9 mouse cellular contexts compared by ENCODE assay signal in genomic region chr4:148082257-148083044, GRCm38 (mm10). TPM values are rescaled to one million over a fixed set of nuclear protein-coding genes. Genes with fewer than 3 reads are reported as not detected.
DNase-seq lines count a peak whose midpoint lies in the region; ATAC-seq and TF ChIP-seq lines count a peak whose summit lies in the region.
"Had no signal": no experiment of that assay in that cellular context is flagged by ENCODE, and none has a peak within 500 bp of the region (broad histone marks: within the 10 kb centered on the region; RNA-seq: fewer than 3 reads in every experiment).

No protein-coding gene starts in this region.

- H3K9me3 ChIP-seq in hindbrain, embryonic 11.5 days (ENCODE audit: control insufficient read depth, low read length), result no peaks in the 10 kb centered on the region
- H3K9me3 ChIP-seq in hindbrain, embryonic 16.5 days (ENCODE audit: control insufficient read depth, low read length), result no peaks in the 10 kb centered on the region
- no peaks in the 10 kb centered on the region for H3K9me3 ChIP-seq in E14TG2a.4 (ENCODE audit: low read length)
- no peaks in the 10 kb centered on the region for H3K9me3 ChIP-seq in forebrain, postnatal 0 days (ENCODE audit: low read length)
- no peaks in the 10 kb centered on the region for H3K9me3 ChIP-seq in kidney, postnatal 0 days (replicated peaks; ENCODE audit: low read length)
- H3K9me3 ChIP-seq: limb, embryonic 12.5 days had no signal

- H3K9ac ChIP-seq in hindbrain, embryonic 11.5 days (ENCODE audit: low read depth, low read length), result no peak overlapping the region
- no peak overlapping the region for H3K9ac ChIP-seq in hindbrain, embryonic 16.5 days (ENCODE audit: low read depth, low read length)
- H3K9ac ChIP-seq in forebrain, postnatal 0 days, result no peak overlapping the region
- no peak overlapping the region for H3K9ac ChIP-seq in kidney, postnatal 0 days (ENCODE audit: low read depth, low read length)

- WGBS in hindbrain, embryonic 11.5 days, result 56% methylated on average over 12 of the region's 12 CpGs
- WGBS in hindbrain, embryonic 16.5 days, result 55% methylated on average over 12 of the region's 12 CpGs
- WGBS in forebrain, postnatal 0 days, result 54% methylated on average over 12 of the region's 12 CpGs
- WGBS in kidney, postnatal 0 days, result 42% methylated on average over 12 of the region's 12 CpGs

- TF ChIP-seq CTCF in E14TG2a.4 (conservative IDR thresholded peaks at IDR 0.05; ENCODE audit: low read length), result peak; percentile 46
- peak; percentile 73 for TF ChIP-seq CTCF in forebrain, postnatal 0 days (IDR thresholded peaks at IDR 0.05; ENCODE audit: low read depth)
- peak; percentile 75 for TF ChIP-seq CTCF in kidney, postnatal 0 days (IDR thresholded peaks at IDR 0.05; ENCODE audit: low read depth)

- DNase-seq in hindbrain, embryonic 11.5 days (ENCODE audit: low spot score), result peak; percentile 80
- peak; percentile 54 to 60 for DNase-seq in cerebellum, adult 18-20 months
- peak; percentile 59 for DNase-seq in forebrain, postnatal 0 days
- DNase-seq in kidney, postnatal 0 days (ENCODE audit: low spot score), result peak; percentile 75
- peak; percentile 61 for DNase-seq in lung, postnatal 25 days (ENCODE audit: low spot score)
- DNase-seq in testis, postnatal 14 days (ENCODE audit: low spot score), result peak; percentile 59

- H3K4me2 ChIP-seq in hindbrain, embryonic 11.5 days (replicated peaks; ENCODE audit: low read depth, low read length), result no peak overlapping the region
- H3K4me2 ChIP-seq in hindbrain, embryonic 16.5 days (ENCODE audit: low read length), result no peak overlapping the region
- H3K4me2 ChIP-seq in forebrain, postnatal 0 days (ENCODE audit: low read depth), result no peak overlapping the region
- no peak overlapping the region for H3K4me2 ChIP-seq in kidney, postnatal 0 days (ENCODE audit: low read length)
- H3K4me2 ChIP-seq: limb, embryonic 12.5 days had no signal

- no peak overlapping the region for H3K27ac ChIP-seq in hindbrain, embryonic 11.5 days (ENCODE audit: low read depth, low read length)
- H3K27ac ChIP-seq in hindbrain, embryonic 16.5 days (ENCODE audit: low read depth, low read length), result no peak overlapping the region
- no peak overlapping the region for H3K27ac ChIP-seq in forebrain, postnatal 0 days (ENCODE audit: low read depth, low read length)
- H3K27ac ChIP-seq in kidney, postnatal 0 days, result peak overlapping the region; percentile 61; the same call in 1 of the 2 replicates

- no peak overlapping the region for H3K4me3 ChIP-seq in hindbrain, embryonic 11.5 days (ENCODE audit: low read depth, low read length)
- H3K4me3 ChIP-seq in hindbrain, embryonic 16.5 days (ENCODE audit: low read length), result no peak overlapping the region
- H3K4me3 ChIP-seq in E14TG2a.4 (replicated peaks; ENCODE audit: low read length), result peak overlapping the region; percentile 94
- no peak overlapping the region for H3K4me3 ChIP-seq in forebrain, postnatal 0 days (ENCODE audit: low read depth, low read length)
- H3K4me3 ChIP-seq in kidney, postnatal 0 days (replicated peaks; ENCODE audit: low read depth, low read length), result no peak overlapping the region
- H3K4me3 ChIP-seq: limb, embryonic 12.5 days had no signal

- peak; percentile 33; the same call in 1 of the 2 replicates for ATAC-seq in hindbrain, embryonic 11.5 days (ENCODE audit: low FRiP score)
- no peak for ATAC-seq in hindbrain, embryonic 16.5 days
- peak; percentile 19; the same call in 1 of the 2 replicates for ATAC-seq in forebrain, postnatal 0 days
- peak; percentile 14; the same call in 1 of the 2 replicates for ATAC-seq in kidney, postnatal 0 days (replicated peaks; ENCODE audit: low FRiP score, low read depth)

- H3K36me3 ChIP-seq in hindbrain, embryonic 11.5 days (ENCODE audit: control insufficient read depth, insufficient read depth, low read length), result no peaks in the 10 kb centered on the region
- no peaks in the 10 kb centered on the region for H3K36me3 ChIP-seq in hindbrain, embryonic 16.5 days (ENCODE audit: control insufficient read depth, insufficient read depth, low read length)
- peaks cover 63% of the 10 kb centered on the region for H3K36me3 ChIP-seq in E14TG2a.4 (ENCODE audit: insufficient read depth, low read length)
- H3K36me3 ChIP-seq in forebrain, postnatal 0 days (ENCODE audit: insufficient read depth), result no peaks in the 10 kb centered on the region
- peaks cover 17% of the 10 kb centered on the region for H3K36me3 ChIP-seq in kidney, postnatal 0 days (ENCODE audit: insufficient read depth, low read length)

- H3K4me1 ChIP-seq in hindbrain, embryonic 11.5 days (replicated peaks; ENCODE audit: control insufficient read depth, insufficient read depth, low read length), result peaks cover 5% of the 10 kb centered on the region; the same call in 1 of the 2 replicates
- peaks cover 5% of the 10 kb centered on the region for H3K4me1 ChIP-seq in hindbrain, embryonic 16.5 days (ENCODE audit: control insufficient read depth, insufficient read depth, low read depth, low read length)
- peaks cover 73% of the 10 kb centered on the region for H3K4me1 ChIP-seq in E14TG2a.4 (replicated peaks; ENCODE audit: low read depth, low read length)
- no peaks in the 10 kb centered on the region for H3K4me1 ChIP-seq in forebrain, postnatal 0 days (ENCODE audit: insufficient read depth)
- H3K4me1 ChIP-seq in kidney, postnatal 0 days (replicated peaks; ENCODE audit: insufficient read depth, low read length), result peaks cover 25% of the 10 kb centered on the region

- no peaks in the 10 kb centered on the region for H3K27me3 ChIP-seq in hindbrain, embryonic 11.5 days (ENCODE audit: control insufficient read depth, insufficient read depth, low read length)
- no peaks in the 10 kb centered on the region for H3K27me3 ChIP-seq in hindbrain, embryonic 16.5 days (replicated peaks; ENCODE audit: control insufficient read depth, insufficient read depth, low read length)
- no peaks in the 10 kb centered on the region for H3K27me3 ChIP-seq in E14TG2a.4 (ENCODE audit: insufficient read depth, low read length)
- H3K27me3 ChIP-seq in forebrain, postnatal 0 days (ENCODE audit: insufficient read depth, low read length), result no peaks in the 10 kb centered on the region
- no peaks in the 10 kb centered on the region for H3K27me3 ChIP-seq in kidney, postnatal 0 days (ENCODE audit: insufficient read depth, low read length)
- H3K27me3 ChIP-seq: limb, embryonic 12.5 days had no signal

RNA-seq across cellular contexts. Expression of gene Agtrap, which starts 5.4 kb away (rescaled TPM):
- 8.8 and 10.9 TPM in 2 replicates for polyA plus RNA-seq in hindbrain, embryonic 11.5 days (2014; fragmentation: Nextera tagmentation; extraction: Ambion mirVana)
- polyA plus RNA-seq in hindbrain, embryonic 16.5 days (2015; fragmentation: Nextera tagmentation; extraction: Ambion mirVana), result 7.4 and 9.3 TPM in 2 replicates
- 3.8 and 4.2 TPM in 2 replicates for total RNA-seq in forebrain, postnatal 0 days (2014; rRNA removed)
- 5.6 and 7.9 TPM in 2 replicates for polyA plus RNA-seq in forebrain, postnatal 0 days (2015; fragmentation: Nextera tagmentation; extraction: Ambion mirVana)
- 38.4 and 38.9 TPM in 2 replicates for polyA plus RNA-seq in kidney, postnatal 0 days (2015; fragmentation: Nextera tagmentation; extraction: Ambion mirVana)

RNA-seq across cellular contexts. Expression of gene Mthfr, which starts 43.6 kb away (rescaled TPM):
- polyA plus RNA-seq in hindbrain, embryonic 11.5 days (2014; fragmentation: Nextera tagmentation; extraction: Ambion mirVana), result 18.0 and 19.6 TPM in 2 replicates
- 16.5 and 18.5 TPM in 2 replicates for polyA plus RNA-seq in hindbrain, embryonic 16.5 days (2015; fragmentation: Nextera tagmentation; extraction: Ambion mirVana)
- 27.0 and 34.5 TPM in 2 replicates for total RNA-seq in forebrain, postnatal 0 days (2014; rRNA removed)
- 3.6 and 7.9 TPM in 2 replicates for polyA plus RNA-seq in forebrain, postnatal 0 days (2015; fragmentation: Nextera tagmentation; extraction: Ambion mirVana)
- polyA plus RNA-seq in kidney, postnatal 0 days (2015; fragmentation: Nextera tagmentation; extraction: Ambion mirVana), result 14.6 and 16.6 TPM in 2 replicates

RNA-seq across cellular contexts. Expression of gene Clcn6, which starts 43.8 kb away (rescaled TPM):
- 21.7 and 26.2 TPM in 2 replicates for polyA plus RNA-seq in hindbrain, embryonic 11.5 days (2014; fragmentation: Nextera tagmentation; extraction: Ambion mirVana)
- 29.9 and 33.5 TPM in 2 replicates for polyA plus RNA-seq in hindbrain, embryonic 16.5 days (2015; fragmentation: Nextera tagmentation; extraction: Ambion mirVana)
- total RNA-seq in forebrain, postnatal 0 days (2014; rRNA removed), result 48.2 and 61.0 TPM in 2 replicates
- 19.9 and 26.3 TPM in 2 replicates for polyA plus RNA-seq in forebrain, postnatal 0 days (2015; fragmentation: Nextera tagmentation; extraction: Ambion mirVana)
- polyA plus RNA-seq in kidney, postnatal 0 days (2015; fragmentation: Nextera tagmentation; extraction: Ambion mirVana), result 4.2 and 5.0 TPM in 2 replicates

RNA-seq across cellular contexts. Expression of gene Mad2l2, which starts 47.7 kb away (rescaled TPM):
- polyA plus RNA-seq in hindbrain, embryonic 11.5 days (2014; fragmentation: Nextera tagmentation; extraction: Ambion mirVana), result 82.5 and 88.2 TPM in 2 replicates
- 98.0 and 105 TPM in 2 replicates for polyA plus RNA-seq in hindbrain, embryonic 16.5 days (2015; fragmentation: Nextera tagmentation; extraction: Ambion mirVana)
- 43.6 and 45.7 TPM in 2 replicates for total RNA-seq in forebrain, postnatal 0 days (2014; rRNA removed)
- 102 and 104 TPM in 2 replicates for polyA plus RNA-seq in forebrain, postnatal 0 days (2015; fragmentation: Nextera tagmentation; extraction: Ambion mirVana)
- polyA plus RNA-seq in kidney, postnatal 0 days (2015; fragmentation: Nextera tagmentation; extraction: Ambion mirVana), result 73.1 and 77.2 TPM in 2 replicates

RNA-seq across cellular contexts. Expression of gene Draxin, which starts 48.0 kb away (rescaled TPM):
- polyA plus RNA-seq in hindbrain, embryonic 11.5 days (2014; fragmentation: Nextera tagmentation; extraction: Ambion mirVana), result 12.8 and 13.8 TPM in 2 replicates
- 12.0 and 14.9 TPM in 2 replicates for polyA plus RNA-seq in hindbrain, embryonic 16.5 days (2015; fragmentation: Nextera tagmentation; extraction: Ambion mirVana)
- 37.5 and 40.5 TPM in 2 replicates for total RNA-seq in forebrain, postnatal 0 days (2014; rRNA removed)
- 6.8 and 8.7 TPM in 2 replicates for polyA plus RNA-seq in forebrain, postnatal 0 days (2015; fragmentation: Nextera tagmentation; extraction: Ambion mirVana)
- polyA plus RNA-seq in kidney, postnatal 0 days (2015; fragmentation: Nextera tagmentation; extraction: Ambion mirVana), result 0.14 and 0.24 TPM in 2 replicates
